Mouse (Mus musculus) erythroblast, embryonic 14.5 days (primary cell): ENCODE results near the gene Fem1a. TPM values are rescaled to one million over a fixed set of nuclear protein-coding genes. Genes with fewer than 3 reads are reported as not detected.

Experiments used
- H3K27me3 ChIP-seq: 2 replicates; pipeline ENCODE4 v1.6.1; 2012; ENCODE audit warnings: inconsistent platforms; ENCODE audit not compliant: control insufficient read depth
- H3K36me3 ChIP-seq: 2 replicates; pipeline ENCODE4 v1.6.1; 2012; ENCODE audit warnings: mild to moderate bottlenecking, inconsistent platforms; ENCODE audit not compliant: control insufficient read depth
- H3K4me1 ChIP-seq: 2 replicates; pipeline ENCODE4 v1.6.1; 2012; ENCODE audit warnings: inconsistent platforms; ENCODE audit not compliant: control insufficient read depth
- H3K4me3 ChIP-seq: replicated peaks from 2 replicates; pipeline ENCODE3; 2012; ENCODE audit warnings: moderate library complexity, mild to moderate bottlenecking, inconsistent platforms
- H3K9me3 ChIP-seq: 2 replicates; pipeline ENCODE4 v1.6.1; 2012; ENCODE audit warnings: low read length, inconsistent platforms, mixed read lengths; ENCODE audit not compliant: control insufficient read depth
- GATA1 ChIP-seq: IDR thresholded peaks from 2 replicates; pipeline ENCODE4 v1.6.1; 2012; ENCODE audit warnings: low read length, inconsistent platforms, mixed read lengths
- TAL1 ChIP-seq: IDR thresholded peaks from 3 replicates; pipeline ENCODE4 v1.6.1; 2012; ENCODE audit warnings: low read length, inconsistent platforms, mixed read lengths
- polyA plus RNA-seq: library from polyadenylated mRNA; stranded (reverse); fragments of >175 nt; gene quantifications from 2 replicates; pipeline ENCODE4 v1.2.3, GENCODE M21; 2012

The Fem1a gene
- polyA plus RNA-seq, 1 experiment = 0.80 TPM

DNA sequence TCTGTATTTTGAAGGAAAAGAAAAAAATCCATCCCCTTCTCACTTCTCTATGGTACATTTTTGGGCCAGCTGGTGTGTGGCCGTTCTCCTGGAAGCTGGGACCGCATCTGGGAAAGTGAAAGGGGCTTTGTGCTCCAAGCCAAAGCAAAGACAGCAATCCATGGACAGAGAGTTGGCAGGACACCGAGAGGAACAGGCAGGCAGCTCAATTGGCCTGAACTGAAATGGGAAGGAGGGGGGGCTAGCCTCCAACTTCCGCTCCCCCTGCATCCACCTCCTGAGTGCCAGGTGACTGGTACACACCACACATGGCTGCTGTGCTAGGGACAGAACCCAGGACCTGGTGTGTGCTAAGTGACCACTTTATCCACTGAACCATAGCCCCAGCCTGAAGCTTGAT lies 26.2 kb downstream of the Fem1a start:
- peaks cover 69% of the 10 kb centered on the region for H3K36me3 ChIP-seq
- peaks cover 62% of the 10 kb centered on the region for H3K4me1 ChIP-seq
- no peak overlapping the region for H3K4me3 ChIP-seq
- no peaks in the 10 kb centered on the region for H3K27me3 ChIP-seq
- TF ChIP-seq GATA1 (no peak), TAL1 (no peak)
- H3K9me3 ChIP-seq = no peaks in the 10 kb centered on the region

DNA sequence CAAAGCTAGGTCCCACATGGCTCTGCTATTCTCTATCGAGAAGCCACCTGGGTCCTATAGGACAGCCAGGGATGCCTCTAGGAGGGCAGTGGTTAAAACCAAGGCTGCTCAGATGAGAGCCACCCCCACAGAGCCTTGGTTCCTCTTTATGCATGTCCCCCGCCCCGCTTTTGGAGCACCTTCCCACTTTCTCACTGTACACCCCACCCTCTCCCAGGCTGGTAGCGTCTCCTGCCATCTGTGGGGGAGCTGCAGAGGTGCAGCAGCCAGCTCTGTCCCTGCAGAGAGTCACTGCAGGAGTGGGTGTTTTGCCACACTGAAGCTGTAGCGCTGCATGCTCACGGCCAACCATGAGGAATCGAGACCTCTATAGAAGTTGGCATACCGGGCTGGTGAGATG lies 26.7 kb downstream of the Fem1a start:
- TF ChIP-seq GATA1 = no peak
- TF ChIP-seq TAL1 = no peak
- Histone ChIP-seq H3K9me3 (no peaks in the 10 kb centered on the region), H3K4me1 (peaks cover 62% of the 10 kb centered on the region), H3K4me3 (no peak overlapping the region), H3K27me3 (no peaks in the 10 kb centered on the region), H3K36me3 (peaks cover 66% of the 10 kb centered on the region)

DNA sequence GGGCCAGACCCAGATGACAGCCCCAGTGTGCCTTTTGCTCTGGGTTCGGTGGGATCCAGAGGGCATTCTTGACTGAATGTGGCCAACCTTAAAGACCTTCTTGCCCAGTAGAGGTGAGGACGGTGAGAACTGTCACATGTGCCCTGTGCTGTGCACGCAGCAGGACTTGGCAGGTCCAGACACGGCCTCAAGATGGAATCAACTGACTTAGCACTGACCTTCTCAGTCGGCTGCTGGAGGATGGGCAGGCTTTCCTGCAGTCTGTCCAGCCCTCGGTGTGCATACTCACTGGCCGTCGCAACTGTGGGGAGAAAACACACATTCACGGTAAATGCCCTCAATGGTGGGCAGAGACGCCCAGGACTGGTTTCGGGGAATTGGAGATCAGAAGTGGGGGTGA lies 29.4 kb downstream of the Fem1a start:
- no peaks in the 10 kb centered on the region for H3K9me3 ChIP-seq
- no peak overlapping the region for H3K4me3 ChIP-seq
- peaks cover 49% of the 10 kb centered on the region for H3K36me3 ChIP-seq
- TF ChIP-seq TAL1 (no peak), GATA1 (no peak)
- H3K4me1 ChIP-seq = peaks cover 71% of the 10 kb centered on the region
- no peaks in the 10 kb centered on the region for H3K27me3 ChIP-seq

DNA sequence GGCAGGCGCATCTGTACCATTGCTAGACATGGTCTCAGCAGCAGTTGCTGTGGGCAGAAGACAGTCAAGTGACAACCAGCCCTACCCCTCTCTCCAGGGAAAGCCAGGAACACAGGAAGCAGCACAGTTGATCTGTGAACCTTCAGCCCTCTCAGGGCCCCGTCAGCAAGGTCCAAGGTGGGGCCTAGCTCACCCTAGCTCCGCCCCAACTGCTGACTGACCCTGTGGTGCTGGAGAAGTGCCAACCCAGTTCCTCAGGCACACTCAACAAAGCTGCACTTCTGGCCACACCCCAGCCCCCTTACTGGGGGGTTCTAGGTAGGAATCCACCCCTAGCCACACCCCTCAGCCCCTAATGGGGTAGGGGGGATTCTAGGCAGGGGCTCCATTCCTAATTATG lies 31.2 kb downstream of the Fem1a start:
- no peaks in the 10 kb centered on the region for H3K9me3 ChIP-seq
- peaks cover 40% of the 10 kb centered on the region for H3K36me3 ChIP-seq
- peaks cover 80% of the 10 kb centered on the region for H3K4me1 ChIP-seq
- peak overlapping the region; percentile 50 for H3K4me3 ChIP-seq
- no peak for TF ChIP-seq GATA1
- no peak for TF ChIP-seq TAL1
- H3K27me3 ChIP-seq = no peaks in the 10 kb centered on the region

DNA sequence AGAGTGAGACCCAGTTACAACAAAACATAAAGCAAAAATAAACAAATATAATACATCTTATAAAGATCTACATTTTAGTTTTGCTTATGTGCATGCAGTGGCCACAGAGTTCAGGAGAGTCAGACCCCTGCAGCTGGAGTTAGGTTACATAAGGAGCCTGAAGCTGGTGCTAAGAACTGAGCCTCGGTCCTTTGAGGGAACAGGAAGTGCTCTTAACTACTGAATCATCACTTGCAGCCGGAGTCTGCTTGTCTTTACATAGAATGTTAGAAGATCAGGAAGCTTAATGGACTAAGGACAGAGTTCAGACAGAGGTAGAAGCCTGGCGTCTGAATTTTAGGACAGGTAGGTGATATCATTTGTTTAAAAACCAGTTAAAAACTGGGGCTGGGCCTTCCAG lies 32.3 kb downstream of the Fem1a start:
- H3K36me3 ChIP-seq = peaks cover 32% of the 10 kb centered on the region
- peak overlapping the region; percentile 66 for H3K4me3 ChIP-seq
- TF ChIP-seq GATA1 = no peak
- no peak for TF ChIP-seq TAL1
- peaks cover 74% of the 10 kb centered on the region for H3K4me1 ChIP-seq
- H3K9me3 ChIP-seq = no peaks in the 10 kb centered on the region
- no peaks in the 10 kb centered on the region for H3K27me3 ChIP-seq

DNA sequence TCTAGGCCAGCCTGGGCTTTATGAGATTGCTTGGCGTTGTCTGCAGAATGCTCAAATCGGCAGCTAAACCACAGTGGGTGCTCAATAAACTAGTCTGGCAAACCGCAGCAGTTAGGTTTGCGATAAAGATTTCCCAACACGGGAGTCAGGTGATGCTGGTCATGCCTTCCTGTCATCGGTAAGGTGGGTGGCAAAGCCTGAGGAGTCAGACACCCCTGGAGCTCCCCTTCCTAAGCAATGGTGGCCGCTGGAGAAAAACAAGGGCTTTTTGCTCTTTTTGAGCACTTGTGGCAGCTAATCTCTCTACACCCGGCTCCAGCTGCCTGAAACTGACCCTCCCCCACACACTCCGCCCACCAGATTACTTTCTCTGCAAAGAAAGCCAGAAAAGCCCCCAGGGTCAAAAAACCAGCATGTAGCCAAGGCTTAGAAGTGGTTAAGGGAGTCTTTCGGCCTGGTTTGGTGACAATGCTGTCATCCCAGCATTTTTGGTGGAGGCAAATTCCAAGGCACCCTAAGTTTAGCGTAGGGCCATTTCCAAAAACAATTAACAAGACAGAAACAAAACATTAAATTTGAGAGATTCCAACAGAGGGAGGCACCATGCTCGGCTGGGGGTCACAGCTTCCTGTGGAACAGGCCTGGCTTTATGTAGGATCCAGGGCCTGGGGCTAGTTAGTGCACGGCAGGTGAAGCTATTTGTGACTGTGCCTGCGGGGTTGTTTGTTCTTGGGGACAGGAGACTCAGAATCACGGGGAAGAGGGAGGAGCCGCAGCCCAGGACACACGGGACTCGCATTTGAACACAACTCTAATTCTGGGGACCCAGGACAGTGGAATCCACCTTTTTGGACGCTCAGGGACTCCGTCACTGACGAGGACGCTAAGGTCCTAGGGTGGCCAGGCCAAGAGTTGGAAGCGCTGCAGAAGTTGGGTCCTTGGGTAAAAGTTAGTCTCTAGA lies 33.0 kb downstream of the Fem1a start:
- peak overlapping the region; percentile 66 for H3K4me3 ChIP-seq
- H3K27me3 ChIP-seq = no peaks in the 10 kb centered on the region
- TF ChIP-seq TAL1 = no peak
- no peak for TF ChIP-seq GATA1
- H3K9me3 ChIP-seq = no peaks in the 10 kb centered on the region
- peaks cover 25% of the 10 kb centered on the region for H3K36me3 ChIP-seq
- peaks cover 74% of the 10 kb centered on the region for H3K4me1 ChIP-seq

DNA sequence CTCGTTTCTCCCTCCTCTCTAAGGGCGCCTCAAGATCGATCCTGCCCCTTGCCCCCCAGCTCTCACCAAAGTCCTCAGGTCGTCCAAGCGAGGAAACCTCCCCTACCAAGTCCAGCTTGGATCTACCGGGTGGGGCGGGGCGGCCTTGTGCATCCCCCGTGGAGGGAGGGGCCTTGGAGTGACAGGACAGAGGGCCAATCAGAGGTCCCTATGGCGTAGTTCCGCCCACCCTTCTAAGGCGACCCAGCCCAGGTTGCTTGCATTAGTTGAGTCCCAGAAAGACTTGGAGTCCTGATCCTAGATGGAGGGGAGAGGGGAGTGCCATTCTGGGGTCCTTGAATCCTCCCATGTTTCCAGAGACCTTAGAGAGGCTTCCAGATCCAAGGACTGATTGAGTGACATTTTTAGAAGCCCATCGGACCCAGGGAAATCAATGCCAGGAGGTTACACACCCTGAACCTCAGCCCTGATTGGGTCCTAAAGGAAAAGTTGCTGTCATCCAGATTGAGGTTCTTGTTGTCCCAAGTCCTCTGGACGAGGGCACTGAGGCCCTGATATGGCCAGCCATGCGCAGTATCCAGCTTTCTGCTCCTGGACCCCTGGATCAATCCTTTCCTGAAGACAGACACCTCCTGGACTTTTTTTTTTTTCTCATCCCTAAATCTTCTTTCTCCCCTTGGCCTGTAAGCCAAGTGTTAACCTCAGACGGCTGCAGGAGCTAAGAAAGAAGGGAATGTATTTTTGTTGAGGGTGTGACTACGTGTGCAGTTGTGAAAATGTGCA lies 34.0 kb downstream of the Fem1a start:
- Histone ChIP-seq H3K27me3 (no peaks in the 10 kb centered on the region), H3K9me3 (no peaks in the 10 kb centered on the region), H3K4me3 (peak overlapping the region; percentile 66), H3K36me3 (peaks cover 15% of the 10 kb centered on the region), H3K4me1 (peaks cover 72% of the 10 kb centered on the region)
- TF ChIP-seq TAL1 (no peak), GATA1 (no peak)

DNA sequence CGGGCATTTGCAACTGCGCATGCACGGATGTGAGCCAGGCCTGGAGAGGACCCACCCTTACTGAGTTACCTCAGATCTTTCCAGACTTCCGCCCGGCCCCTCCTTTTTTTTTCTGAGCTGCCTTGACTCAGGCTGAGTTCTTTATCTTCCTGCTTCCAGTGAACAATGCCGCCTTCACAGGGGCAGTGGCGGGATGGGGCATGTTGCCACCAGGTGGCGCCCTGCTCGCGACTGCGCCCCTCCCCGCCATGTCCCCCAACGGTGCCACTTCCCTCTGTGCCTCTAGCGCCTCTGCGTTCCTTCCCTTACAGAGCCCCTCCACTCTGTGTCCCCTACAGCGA lies 34.5 kb downstream of the Fem1a start:
- Histone ChIP-seq H3K9me3 (no peaks in the 10 kb centered on the region), H3K36me3 (peaks cover 10% of the 10 kb centered on the region), H3K4me3 (peak overlapping the region; percentile 66), H3K27me3 (no peaks in the 10 kb centered on the region), H3K4me1 (peaks cover 66% of the 10 kb centered on the region)
- TF ChIP-seq GATA1 (peak; percentile 42), TAL1 (no peak)

DNA sequence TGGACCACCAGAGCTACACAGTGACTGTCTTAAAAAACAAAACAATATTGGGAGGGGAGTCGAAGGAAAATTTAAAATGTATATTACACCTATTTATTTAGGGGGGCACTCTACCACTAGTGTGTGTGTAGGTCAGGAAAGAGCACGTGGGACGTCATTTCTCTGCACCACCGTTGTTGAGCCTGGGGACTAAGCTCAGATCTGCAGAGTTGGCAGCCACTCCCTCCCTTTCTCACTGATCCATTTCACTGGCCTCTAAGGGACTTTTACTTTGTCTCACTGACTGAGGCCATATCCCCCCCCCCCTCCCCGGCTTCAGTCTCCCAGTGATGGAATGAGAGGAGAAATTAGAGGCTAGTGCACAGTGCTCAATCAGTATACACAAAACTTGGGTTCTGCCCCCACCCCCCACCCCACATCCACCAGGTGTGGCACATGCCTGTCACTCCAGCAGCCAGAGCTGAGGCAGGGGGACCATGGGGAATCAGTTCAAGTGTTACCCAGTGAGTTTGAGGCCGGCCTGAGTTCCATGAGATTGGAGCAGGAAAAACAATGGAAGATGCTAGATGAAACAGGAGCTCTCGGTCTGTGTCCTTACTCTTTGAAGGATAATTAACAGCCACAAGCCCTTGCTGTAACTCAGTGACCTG lies 35.3 kb downstream of the Fem1a start:
- TF ChIP-seq TAL1 (no peak), GATA1 (no peak)
- peaks cover 58% of the 10 kb centered on the region for H3K4me1 ChIP-seq
- no peaks in the 10 kb centered on the region for H3K9me3 ChIP-seq
- peak overlapping the region; percentile 66 for H3K4me3 ChIP-seq
- peaks cover 2% of the 10 kb centered on the region; the same call in 1 of the 2 replicates for H3K36me3 ChIP-seq
- H3K27me3 ChIP-seq = no peaks in the 10 kb centered on the region
